Mouse (Mus musculus) layer of hippocampus, postnatal 10 days (tissue): ENCODE results near the gene 9230104L09Rik. TPM values are rescaled to one million over a fixed set of nuclear protein-coding genes. Genes with fewer than 3 reads are reported as not detected.
A peak's percentile ranks its signal among the peaks of the same experiment; 100 is the strongest.

Source experiments
- DNase-seq, 2 experiments: peaks; one replicate each; pipeline ENCODE4 v3.0.0; 2021; ENCODE audit warnings: low spot score in 2 of 2
- long read RNA-seq: library from polyadenylated mRNA; stranded (forward); transcript quantifications from one replicate; pipeline ENCODE4 v2.0.0, GENCODE M21; 2023
- total RNA-seq, 2 experiments: library from RNA; stranded (reverse); gene quantifications; 2 replicates each; pipeline ENCODE4 v1.2.3; 2021

The 9230104L09Rik gene
- total RNA-seq: not detected
- long read RNA-seq: 0 reads

- DNase-seq: no peak
Measured at GRCm38 (mm10) chr2:148864966-148865365, at the start of gene 9230104L09Rik. Gene 9230104L09Rik (minus strand): TSS chr2:148865038.

- DNase-seq: peak; percentile 67 to 70
Measured at GRCm38 (mm10) chr2:148902286-148902685, 37.4 kb upstream of the 9230104L09Rik start.

- DNase-seq: no peak
Measured at GRCm38 (mm10) chr2:148900305-148900704, 35.5 kb upstream of the 9230104L09Rik start.

GRCm38 (mm10) chr2:148896219-148896618, 31.4 kb upstream of the 9230104L09Rik start:
- no peak for DNase-seq

- DNase-seq: no peak
Measured at GRCm38 (mm10) chr2:148893107-148893506, 28.3 kb upstream of the 9230104L09Rik start.

GRCm38 (mm10) chr2:148890021-148890851, 25.4 kb upstream of the 9230104L09Rik start:
- peak; percentile 48 to 52 for DNase-seq

- DNase-seq: no peak
Measured at GRCm38 (mm10) chr2:148889331-148890010, 24.6 kb upstream of the 9230104L09Rik start.

GRCm38 (mm10) chr2:148888872-148889271, 24.0 kb upstream of the 9230104L09Rik start:
- no peak for DNase-seq

- no peak for DNase-seq
Measured at GRCm38 (mm10) chr2:148884738-148885137, 19.9 kb upstream of the 9230104L09Rik start.

- DNase-seq: no peak
Measured at GRCm38 (mm10) chr2:148879199-148879598, 14.4 kb upstream of the 9230104L09Rik start.

- DNase-seq: no peak
Measured at GRCm38 (mm10) chr2:148878641-148879130, 13.8 kb upstream of the 9230104L09Rik start.

GRCm38 (mm10) chr2:148877016-148877770, 12.4 kb upstream of the 9230104L09Rik start:
- DNase-seq: peak in 1 of 2 experiments; percentile 40

- DNase-seq: peak; percentile 93 to 95
Measured at GRCm38 (mm10) chr2:148875335-148875811, 10.5 kb upstream of the 9230104L09Rik start, which contains the start of gene Cst3. Gene Cst3 (minus strand): TSS chr2:148875692.

GRCm38 (mm10) chr2:148874617-148875334, 9.9 kb upstream of the 9230104L09Rik start:
- peak in 1 of 2 experiments; percentile 28 for DNase-seq

GRCm38 (mm10) chr2:148874224-148874616, 9.4 kb upstream of the 9230104L09Rik start:
- DNase-seq: peak in 1 of 2 experiments; percentile 19

GRCm38 (mm10) chr2:148872860-148873259, 8.0 kb upstream of the 9230104L09Rik start:
- no peak for DNase-seq

- peak in 1 of 2 experiments; percentile 19 for DNase-seq
Measured at GRCm38 (mm10) chr2:148870526-148870925, 5.7 kb upstream of the 9230104L09Rik start.

- no peak for DNase-seq
Measured at GRCm38 (mm10) chr2:148868959-148869358, 4.1 kb upstream of the 9230104L09Rik start.

- DNase-seq: no peak
Measured at GRCm38 (mm10) chr2:148861693-148862092, 3.1 kb downstream of the 9230104L09Rik start.

GRCm38 (mm10) chr2:148860993-148861392, 3.8 kb downstream of the 9230104L09Rik start:
- no peak for DNase-seq
